Mouse (Mus musculus) erythroblast, embryonic 14.5 days (primary cell): ENCODE results near the gene Nhs.

ENCODE experiments used
- GATA1 ChIP-seq: IDR thresholded peaks from 2 replicates; pipeline ENCODE4 v1.6.1; 2012; ENCODE audit warnings: low read length, inconsistent platforms, mixed read lengths
- TAL1 ChIP-seq: IDR thresholded peaks from 3 replicates; pipeline ENCODE4 v1.6.1; 2012; ENCODE audit warnings: low read length, inconsistent platforms, mixed read lengths

DNA sequence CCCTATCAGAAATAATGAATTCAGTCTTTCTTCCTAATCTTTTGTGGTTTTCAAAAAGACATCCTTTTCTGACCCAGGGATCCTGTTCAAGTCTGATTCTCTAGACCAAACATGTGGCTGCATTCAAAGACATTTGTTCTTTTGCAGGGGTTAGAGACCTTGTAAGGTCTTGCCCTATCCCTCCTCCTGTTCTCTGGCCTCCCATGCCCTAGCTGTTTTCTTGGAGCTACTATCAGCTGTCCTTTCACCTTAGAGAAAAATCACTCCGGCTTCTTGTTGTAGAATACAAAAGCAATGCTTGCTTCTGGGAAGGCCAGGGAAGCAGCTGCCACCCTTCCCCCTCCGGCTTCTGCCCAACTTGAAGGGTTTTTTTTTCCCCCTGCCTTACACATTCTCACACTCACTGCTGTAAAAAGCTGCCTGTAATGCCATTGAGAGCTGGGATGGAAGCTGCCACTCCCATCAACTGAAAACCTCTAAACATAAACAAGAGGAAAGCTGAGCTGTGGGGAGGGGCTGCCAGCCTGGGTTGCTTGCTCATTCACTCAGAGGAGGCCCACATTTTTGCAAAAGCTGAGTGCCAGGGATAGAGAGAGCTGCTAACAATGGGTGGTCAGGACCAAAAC lies 162.2 kb downstream of the Nhs start:
- TF ChIP-seq TAL1 (no peak), GATA1 (no peak)
